Mouse (Mus musculus) MEL (cell line): ENCODE data around the gene Cul9.

Experiments
- CHD1 ChIP-seq: IDR thresholded peaks from 2 replicates; pipeline ENCODE4 v1.6.1; 2012; ENCODE audit warnings: low read depth, mild to moderate bottlenecking, inconsistent platforms, low read length, improper control_type of control experiment
- CHD2 ChIP-seq: IDR thresholded peaks from 2 replicates; pipeline ENCODE4 v1.6.1; 2011; ENCODE audit warnings: low read length, improper control_type of control experiment
- CTCF ChIP-seq, 3 experiments: IDR thresholded peaks in 2 of 3; conservative IDR thresholded peaks in 1 of 3; 2 replicates each; pipeline ENCODE4 v1.5.1; 2011 to 2012; ENCODE audit warnings: low read length in 3 of 3, low read depth in 2 of 3, mild to moderate bottlenecking in 2 of 3, improper control_type of control experiment in 1 of 3, inconsistent platforms in 1 of 3, mixed read lengths in 1 of 3, moderate library complexity in 1 of 3; ENCODE audit not compliant: control insufficient read depth in 1 of 3, insufficient read depth in 1 of 3, poor library complexity in 1 of 3, severe bottlenecking in 1 of 3
- ELF1 ChIP-seq: IDR thresholded peaks from 2 replicates; pipeline ENCODE4 v1.6.1; 2014; ENCODE audit warnings: low read depth, mild to moderate bottlenecking, inconsistent platforms, low read length, improper control_type of control experiment, moderate library complexity
- EP300 ChIP-seq, 2 experiments: IDR thresholded peaks; 2 replicates each; pipeline ENCODE4 v1.6.1; 2011; ENCODE audit warnings: improper control_type of control experiment in 2 of 2, low read length in 2 of 2, low read depth in 1 of 2, mild to moderate bottlenecking in 1 of 2
- ETS1 ChIP-seq: IDR thresholded peaks from 2 replicates; pipeline ENCODE4 v1.6.1; 2012; ENCODE audit warnings: low read depth, mild to moderate bottlenecking, inconsistent platforms, low read length, improper control_type of control experiment, moderate library complexity
- GATA1 ChIP-seq: IDR thresholded peaks from 2 replicates; pipeline ENCODE4 v1.6.1; 2011; ENCODE audit warnings: low read depth, low read length, improper control_type of control experiment
- MAFK ChIP-seq: IDR thresholded peaks from 2 replicates; pipeline ENCODE4 v1.6.1; 2011; ENCODE audit warnings: low read depth, mild to moderate bottlenecking, low read length, improper control_type of control experiment, borderline replicate concordance
- NRF1 ChIP-seq: IDR thresholded peaks from 2 replicates; pipeline ENCODE4 v1.6.1; 2014; ENCODE audit warnings: low read depth, mild to moderate bottlenecking, inconsistent platforms, low read length, improper control_type of control experiment, moderate library complexity; ENCODE audit not compliant: poor library complexity, insufficient read depth, severe bottlenecking
- POLR2A ChIP-seq, 2 experiments: IDR thresholded peaks; 2 replicates each; pipeline ENCODE4 v1.6.1; 2011 to 2012; ENCODE audit warnings: low read length in 2 of 2, mild to moderate bottlenecking in 2 of 2, control low read depth in 1 of 2, improper control_type of control experiment in 1 of 2, low read depth in 1 of 2, moderate library complexity in 1 of 2; ENCODE audit not compliant: control insufficient read depth in 1 of 2, insufficient read depth in 1 of 2, poor library complexity in 1 of 2
- SIN3A ChIP-seq: IDR thresholded peaks from 2 replicates; pipeline ENCODE4 v1.6.1; 2012; ENCODE audit warnings: low read length, improper control_type of control experiment, inconsistent platforms
- USF1 ChIP-seq: IDR thresholded peaks from 2 replicates; pipeline ENCODE4 v1.6.1; 2014; ENCODE audit warnings: low read depth, mild to moderate bottlenecking, inconsistent platforms, low read length, improper control_type of control experiment, moderate library complexity
- ZC3H11A ChIP-seq: IDR thresholded peaks from 2 replicates; pipeline ENCODE4 v1.6.1; 2012; ENCODE audit warnings: low read depth, mild to moderate bottlenecking, inconsistent platforms, low read length, improper control_type of control experiment
- ZMIZ1 ChIP-seq: IDR thresholded peaks from 2 replicates; pipeline ENCODE4 v1.6.1; 2012; ENCODE audit warnings: low read depth, mild to moderate bottlenecking, inconsistent platforms, low read length, improper control_type of control experiment, moderate library complexity

DNA sequence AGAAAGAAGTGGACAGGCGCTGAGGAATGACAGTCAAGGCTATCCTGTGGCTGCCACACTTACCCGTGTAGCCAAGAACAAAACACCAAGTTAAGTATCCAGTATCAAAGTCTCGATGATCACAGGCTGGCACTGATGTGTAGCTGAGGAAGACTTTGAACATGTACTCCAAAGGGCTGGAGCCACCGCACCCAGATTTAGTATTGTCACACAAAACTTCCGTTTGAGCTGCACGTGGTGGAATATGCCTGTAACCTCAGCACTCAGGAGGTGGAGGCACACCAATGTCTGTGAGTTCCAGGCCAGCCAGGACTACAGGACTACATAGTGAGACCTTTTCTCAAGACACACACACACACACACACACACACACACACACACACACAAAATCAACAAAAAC, 13.0 kb upstream of the Cul9 start:
- TF ChIP-seq ZMIZ1 (no peak), USF1 (no peak), CHD1 (no peak), CTCF (IDR thresholded peaks at IDR 0.05 in 2 of 3, conservative IDR thresholded peaks at IDR 0.05 in 1 of 3; ENCODE audit: control insufficient read depth in 1 of 3, insufficient read depth in 1 of 3, low read depth in 2 of 3, low read length in 3 of 3, poor library complexity in 1 of 3, severe bottlenecking in 1 of 3) (no peak), MAFK (no peak), EP300 (IDR thresholded peaks at IDR 0.05; ENCODE audit: low read depth in 1 of 2, low read length in 2 of 2) (no peak), POLR2A (IDR thresholded peaks at IDR 0.05; ENCODE audit: control insufficient read depth in 1 of 2, insufficient read depth in 1 of 2, low read depth in 1 of 2, low read length in 2 of 2, poor library complexity in 1 of 2) (no peak), ELF1 (no peak), SIN3A (no peak), ETS1 (no peak), GATA1 (no peak), CHD2 (no peak), ZC3H11A (no peak), NRF1 (no peak)
